ENCODE assay signal across 8 mouse cellular contexts in genomic region chr4:41165693-41166475, GRCm38 (mm10). TPM values are rescaled to one million over a fixed set of nuclear protein-coding genes. Genes with fewer than 3 reads are reported as not detected.
DNase-seq lines count a peak whose midpoint lies in the region; ATAC-seq and TF ChIP-seq lines count a peak whose summit lies in the region.

No protein-coding gene starts in this region.

- H3K4me1 ChIP-seq in cortical plate, adult 2 months (ENCODE audit: control insufficient read depth, insufficient read depth, low read length), result no peaks in the 10 kb centered on the region; the same call in 1 of the 2 replicates
- H3K4me1 ChIP-seq in midbrain, embryonic 10.5 days, result peaks cover 14% of the 10 kb centered on the region

- no peak for TF ChIP-seq POLR2A in cortical plate, adult 2 months (IDR thresholded peaks at IDR 0.05; ENCODE audit: extremely low read depth, insufficient read depth, low read length)

- intact Hi-C loops in left cerebral cortex, postnatal 36 days (cut with DNase I), result loop anchor here (2.0 to 5.0 kb wide), 2 partner anchors 31 to 114 kb away; partner anchors contain the start of gene Ube2r2

- ATAC-seq in granulocyte monocyte progenitor cell, adult 5-6 weeks (replicated peaks; ENCODE audit: poor library complexity, severe bottlenecking), result no peak

- H3K4me3 ChIP-seq in cortical plate, adult 2 months (ENCODE audit: insufficient read depth, low read length), result no peak overlapping the region
- H3K4me3 ChIP-seq in midbrain, embryonic 10.5 days, result no peak overlapping the region

- H3K9me3 ChIP-seq in midbrain, embryonic 10.5 days (replicated peaks), result no peaks in the 10 kb centered on the region

- peak; percentile 52; the same call in 1 of the 2 replicates for TF ChIP-seq CTCF in cortical plate, adult 2 months (IDR thresholded peaks at IDR 0.05; ENCODE audit: extremely low read depth, insufficient read depth, low read length)

- H3K36me3 ChIP-seq in midbrain, embryonic 10.5 days, result peaks cover 32% of the 10 kb centered on the region

- WGBS in midbrain, embryonic 10.5 days, result 82% methylated on average over 6 of the region's 6 CpGs

- peak; percentile 62 for DNase-seq in adrenal gland, adult 2 months
- DNase-seq in gastrocnemius, adult 8-10 months (ENCODE audit: low spot score in 2 of 2), result peak; percentile 55 to 57
- peak; percentile 47 for DNase-seq in kidney, adult 11 months
- peak; percentile 61 to 67 for DNase-seq in left cerebral cortex, postnatal 36 days (ENCODE audit: low spot score in 2 of 2)
- DNase-seq in midbrain, embryonic 10.5 days (ENCODE audit: low spot score), result peak; percentile 60
- peak; percentile 47 for DNase-seq in spleen, adult 12 weeks (ENCODE audit: low spot score)

- H3K27ac ChIP-seq in cortical plate, adult 2 months (ENCODE audit: insufficient read depth, low read length), result no peak overlapping the region
- no peak overlapping the region; the same call in 1 of the 2 replicates for H3K27ac ChIP-seq in midbrain, embryonic 10.5 days (replicated peaks)

- no peaks in the 10 kb centered on the region for H3K27me3 ChIP-seq in midbrain, embryonic 10.5 days (ENCODE audit: low read depth, poor library complexity, severe bottlenecking)

RNA-seq across cellular contexts. Expression of gene Ube2r2, which starts 30.3 kb away (rescaled TPM):
- total RNA-seq in adrenal gland, adult 2 months (2021), result 100 to 1,000 TPM in 1 of 2 experiments, 10 to 100 TPM in 1; 94.6 to 105 TPM
- 32.7 and 45.5 TPM in 2 replicates for polyA plus RNA-seq in adrenal gland, adult 2 months (2012; rRNA removed)
- 129 and 134 TPM in 2 replicates for polyA plus RNA-seq in cortical plate, adult 2 months (2012; rRNA removed)
- 100 to 1,000 TPM; 178 to 274 (median 231) TPM for total RNA-seq in gastrocnemius, adult 8-10 months (2022)
- total RNA-seq in left cerebral cortex, postnatal 36 days (2021), result 10 to 100 TPM; 78.0 to 80.2 TPM
- polyA plus RNA-seq in midbrain, embryonic 10.5 days (2016; fragmentation: Nextera tagmentation; extraction: Ambion mirVana), result 81.8 and 92.9 TPM in 2 replicates
- 135 and 142 TPM in 2 replicates for total RNA-seq in granulocyte monocyte progenitor cell, adult 5-6 weeks (2014; fragmentation: Nextera tagmentation)
- 26.7 and 28.1 TPM in 2 replicates for total RNA-seq in granulocyte monocyte progenitor cell, adult 5-6 weeks (2017)

RNA-seq across cellular contexts. Expression of gene Nol6, which starts 41.6 kb away (rescaled TPM):
- total RNA-seq in adrenal gland, adult 2 months (2021), result 10 to 100 TPM; 58.1 to 59.3 TPM
- polyA plus RNA-seq in adrenal gland, adult 2 months (2012; rRNA removed), result 66.5 and 89.8 TPM in 2 replicates
- polyA plus RNA-seq in cortical plate, adult 2 months (2012; rRNA removed), result 71.1 and 73.4 TPM in 2 replicates
- total RNA-seq in gastrocnemius, adult 8-10 months (2022), result 10 to 100 TPM; 16.4 to 20.9 (median 17.8) TPM
- total RNA-seq in left cerebral cortex, postnatal 36 days (2021), result 10 to 100 TPM; 84.6 to 88.9 TPM
- polyA plus RNA-seq in midbrain, embryonic 10.5 days (2016; fragmentation: Nextera tagmentation; extraction: Ambion mirVana), result 28.8 and 31.6 TPM in 2 replicates
- total RNA-seq in granulocyte monocyte progenitor cell, adult 5-6 weeks (2014; fragmentation: Nextera tagmentation), result 33.0 and 37.3 TPM in 2 replicates
- 22.4 and 45.9 TPM in 2 replicates for total RNA-seq in granulocyte monocyte progenitor cell, adult 5-6 weeks (2017)
